Mouse (Mus musculus): ENCODE data around the gene Olfr551.
"Not testable (repeated sequence)": the region's sequence is repeated elsewhere in the genome, so short reads cannot be mapped to it uniquely, and the experiment has no call there.

Olfr551 gene

GRCm38 (mm10) chr7:102591786-102592185 is at the start of gene Olfr551:
Olfr551 (minus strand) TSS chr7:102591886.
- no peak for DNase-seq (ENCODE audit: low read depth in 1 of 2, low spot score in 2 of 2)

GRCm38 (mm10) chr7:102638132-102638531 is 46.4 kb upstream of the Olfr551 start, which contains the start of gene Olfr554:
Olfr554 (plus strand) TSS chr7:102638432.
- DNase-seq (ENCODE audit: low read depth in 1 of 2, low spot score in 2 of 2), result no peak

GRCm38 (mm10) chr7:102636665-102637064 is 45.0 kb upstream of the Olfr551 start:
- DNase-seq (ENCODE audit: low read depth in 1 of 2, low spot score in 2 of 2), result peak in 1 of 2 experiments; percentile 18

GRCm38 (mm10) chr7:102620368-102620767 is 28.7 kb upstream of the Olfr551 start:
- not testable (repeated sequence) for DNase-seq (ENCODE audit: low read depth in 1 of 2, low spot score in 2 of 2)

- DNase-seq (ENCODE audit: low read depth in 1 of 2, low spot score in 2 of 2), result no peak
Observed at GRCm38 (mm10) chr7:102619608-102620007, 27.9 kb upstream of the Olfr551 start.

- no peak for DNase-seq (ENCODE audit: low read depth in 1 of 2, low spot score in 2 of 2)
Observed at GRCm38 (mm10) chr7:102618118-102618517, 26.4 kb upstream of the Olfr551 start, which contains the start of gene Olfr553. Olfr553 (minus strand) TSS chr7:102618218.

GRCm38 (mm10) chr7:102597378-102598031 is 5.8 kb upstream of the Olfr551 start, which contains the start of gene Olfr552:
Olfr552 (plus strand) TSS chr7:102597770.
- no peak for DNase-seq (ENCODE audit: low read depth in 1 of 2, low spot score in 2 of 2)

- no peak for DNase-seq (ENCODE audit: low read depth in 1 of 2, low spot score in 2 of 2)
Observed at GRCm38 (mm10) chr7:102575998-102576397, 15.7 kb downstream of the Olfr551 start.

GRCm38 (mm10) chr7:102573174-102573830 is 18.4 kb downstream of the Olfr551 start:
- no peak for DNase-seq (ENCODE audit: low read depth in 1 of 2, low spot score in 2 of 2)

- DNase-seq (ENCODE audit: low read depth in 1 of 2, low spot score in 2 of 2), result no peak
Observed at GRCm38 (mm10) chr7:102571142-102571541, 20.5 kb downstream of the Olfr551 start, which contains the start of gene Olfr550. Olfr550 (plus strand) TSS chr7:102571442.

- DNase-seq (ENCODE audit: low read depth in 1 of 2, low spot score in 2 of 2), result no peak
Observed at GRCm38 (mm10) chr7:102566219-102566618, 25.5 kb downstream of the Olfr551 start.

- DNase-seq (ENCODE audit: low read depth in 1 of 2, low spot score in 2 of 2), result peak; percentile 64 to 71
Observed at GRCm38 (mm10) chr7:102564999-102565997, 26.4 kb downstream of the Olfr551 start, which contains the start of gene Trim21. Trim21 (minus strand) TSS chr7:102565486.

- no peak for DNase-seq (ENCODE audit: low read depth in 1 of 2, low spot score in 2 of 2)
Observed at GRCm38 (mm10) chr7:102553279-102553678, 38.4 kb downstream of the Olfr551 start.

GRCm38 (mm10) chr7:102549570-102549969 is 42.1 kb downstream of the Olfr551 start, which contains the start of gene Olfr549:
Olfr549 (plus strand) TSS chr7:102549870.
- no peak for DNase-seq (ENCODE audit: low read depth in 1 of 2, low spot score in 2 of 2)

- DNase-seq (ENCODE audit: low read depth in 1 of 2, low spot score in 2 of 2), result no peak
Observed at GRCm38 (mm10) chr7:102541251-102541650, 50.4 kb downstream of the Olfr551 start.

GRCm38 (mm10) chr7:102540596-102540995 is 51.1 kb downstream of the Olfr551 start, which contains the start of gene Olfr548-ps1:
Olfr548-ps1 (plus strand) TSS chr7:102540896.
- no peak for DNase-seq (ENCODE audit: low read depth in 1 of 2, low spot score in 2 of 2)

GRCm38 (mm10) chr7:102534449-102534848 is 57.2 kb downstream of the Olfr551 start, which contains the start of gene Olfr547:
Olfr547 (plus strand) TSS chr7:102534749.
- no peak for DNase-seq (ENCODE audit: low read depth in 1 of 2, low spot score in 2 of 2)

Data from monocyte, adult 2 months (primary cell).